Mouse (Mus musculus) testis, adult 2 months (tissue): Measurements from ENCODE around the gene Samsn1.

Source experiments
- CTCF ChIP-seq: fragments of 200-500 bp; IDR thresholded peaks from 2 replicates; pipeline ENCODE4 v1.5.1; 2012; ENCODE audit warnings: low read depth, mild to moderate bottlenecking, inconsistent platforms, low read length, moderate library complexity; ENCODE audit not compliant: control insufficient read depth, insufficient read depth, insufficient replicate concordance
- POLR2A ChIP-seq: fragments of 200-500 bp; IDR thresholded peaks from 2 replicates; pipeline ENCODE4 v1.6.1; 2012; ENCODE audit warnings: low read depth, mild to moderate bottlenecking, inconsistent platforms, low read length, moderate library complexity; ENCODE audit not compliant: control insufficient read depth

- no peak for TF ChIP-seq CTCF
- no peak for TF ChIP-seq POLR2A
Measured at GRCm38 (mm10) chr16:75961036-75961435, 61.0 kb downstream of the Samsn1 start.
